Mouse (Mus musculus): ENCODE measurements around the gene Rpl31.

DNA sequence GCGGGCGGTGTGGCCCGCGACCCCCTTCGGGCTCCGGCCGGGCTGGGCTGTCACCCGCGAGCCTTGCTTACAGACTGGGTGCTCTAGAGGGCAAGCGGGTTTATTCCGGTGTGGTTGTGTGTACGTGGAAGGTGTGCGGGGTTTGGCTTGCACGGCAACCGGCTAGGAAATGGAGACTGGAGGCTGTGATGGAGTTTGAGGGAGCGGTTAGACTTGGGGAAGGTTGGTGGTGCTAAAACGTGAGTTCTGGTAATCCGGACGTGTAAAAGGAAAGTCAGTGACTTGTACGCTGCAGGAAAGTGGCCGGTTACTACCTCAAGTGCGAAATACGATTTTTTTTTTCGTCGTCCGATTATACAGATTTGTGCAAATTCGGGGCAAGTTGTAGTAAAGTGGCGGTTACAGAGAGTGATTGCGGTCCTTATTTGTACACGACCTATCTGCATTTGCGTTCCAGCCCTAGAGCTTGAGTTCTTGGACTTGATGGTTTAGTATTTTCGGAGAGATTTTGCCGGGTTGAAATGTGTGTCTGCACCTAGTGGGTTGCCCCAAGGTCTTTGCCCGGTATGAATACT, 712 bp downstream of the Rpl31 start:
- no peak for TF ChIP-seq CTCF (IDR thresholded peaks at IDR 0.05; ENCODE audit: low read depth)
- TF ChIP-seq EP300 (optimal IDR thresholded peaks at IDR 0.05), result no peak
